Mouse (Mus musculus) left cerebral cortex, postnatal 10 days (tissue): ENCODE measurements around the gene Uqcc1. TPM values are rescaled to one million over a fixed set of nuclear protein-coding genes. Genes with fewer than 3 reads are reported as not detected.

Experiments
- DNase-seq, 2 experiments: peaks; one replicate each; pipeline ENCODE4 v3.0.0; 2021 to 2022; ENCODE audit warnings: low spot score in 2 of 2, mixed read lengths in 1 of 2; ENCODE audit errors: extremely low spot score in 1 of 2
- intact Hi-C: fragments of 180-260 bp; cut with DNase I; formaldehyde crosslinking; loops from one replicate; pipeline ENCODE4 v1.15.1; 2025
- total RNA-seq, 2 experiments: library from RNA; stranded (reverse); gene quantifications; 2 replicates each; pipeline ENCODE4 v1.2.3; 2021

The Uqcc1 gene
- total RNA-seq, 2 experiments from 2014 or later, result 51.8 to 52.9 TPM

GRCm38 (mm10) chr2:155804053-155804452, 126.1 kb downstream of the Uqcc1 start:
- no peak for DNase-seq
- intact Hi-C loops, result no loop called here

GRCm38 (mm10) chr2:155802761-155803160, 127.3 kb downstream of the Uqcc1 start:
- intact Hi-C loops, result no loop called here
- no peak for DNase-seq

GRCm38 (mm10) chr2:155798613-155799012, 131.5 kb downstream of the Uqcc1 start:
- no peak for DNase-seq
- intact Hi-C loops, result no loop called here

Other genes starting within 250 kb of the Uqcc1 start
- gene Trpc4ap, start 237.9 kb downstream of the Uqcc1 start, total RNA-seq, result 100 to 1,000 TPM; 135 TPM
- 10 to 100 TPM; 19.2 to 19.8 TPM for gene Edem2, start 200.8 kb downstream of the Uqcc1 start, total RNA-seq
- not detected for gene Gm17581, start 194.4 kb downstream of the Uqcc1 start, total RNA-seq
- gene Procr, start 179.2 kb downstream of the Uqcc1 start, total RNA-seq, result 1 to 10 TPM; 2.3 to 3.0 TPM
- 10 to 100 TPM; 63.7 to 75.3 TPM for gene Mmp24, start 155.0 kb downstream of the Uqcc1 start, total RNA-seq
- gene BC029722, start 110.9 kb downstream of the Uqcc1 start, total RNA-seq, result 10 to 100 TPM; 36.8 to 39.4 TPM
- gene Eif6, start 103.4 kb downstream of the Uqcc1 start, total RNA-seq, result 10 to 100 TPM; 76.0 to 87.8 TPM
- not detected for gene Fam83c, start 95.5 kb downstream of the Uqcc1 start, total RNA-seq
- gene Gm15557, start 10.4 kb upstream of the Uqcc1 start, total RNA-seq, result not detected
- 1 to 10 TPM in 1 of 2 experiments, under 1 TPM in 1; 0.77 to 1.0 TPM for gene Gdf5, start 15.1 kb upstream of the Uqcc1 start, total RNA-seq
- 10 to 100 TPM; 16.2 to 17.5 TPM for gene Cep250, start 26.1 kb upstream of the Uqcc1 start, total RNA-seq
- 1 to 10 TPM in 1 of 2 experiments, under 1 TPM in 1; 0.34 to 1.0 TPM for gene 6430550D23Rik, start 77.7 kb upstream of the Uqcc1 start, total RNA-seq
- 100 to 1,000 TPM; 217 to 229 TPM for gene Ergic3, start 77.7 kb upstream of the Uqcc1 start, total RNA-seq
- under 1 TPM in 1 of 2 experiments, not detected in 1; 0.14 TPM for gene Fer1l4, start 122.6 kb upstream of the Uqcc1 start, total RNA-seq
- gene Spag4, start 134.9 kb upstream of the Uqcc1 start, total RNA-seq, result 1 to 10 TPM; 6.9 TPM
- gene Cpne1, start 181.7 kb upstream of the Uqcc1 start, total RNA-seq, result 10 to 100 TPM; 21.0 to 24.1 TPM
- gene Rbm12, start 181.7 kb upstream of the Uqcc1 start, total RNA-seq, result 10 to 100 TPM; 32.3 to 33.6 TPM
- 10 to 100 TPM; 23.4 to 28.0 TPM for gene Gm28036, start 196.8 kb upstream of the Uqcc1 start, total RNA-seq
- 100 to 1,000 TPM; 216 to 223 TPM for gene Romo1, start 213.7 kb upstream of the Uqcc1 start, total RNA-seq
- gene Nfs1, start 213.9 kb upstream of the Uqcc1 start, total RNA-seq, result 10 to 100 TPM; 30.7 to 31.5 TPM
- gene Rbm39, start 249.9 kb upstream of the Uqcc1 start, total RNA-seq, result 100 to 1,000 TPM; 273 to 301 TPM